In the genomic region with DNA sequence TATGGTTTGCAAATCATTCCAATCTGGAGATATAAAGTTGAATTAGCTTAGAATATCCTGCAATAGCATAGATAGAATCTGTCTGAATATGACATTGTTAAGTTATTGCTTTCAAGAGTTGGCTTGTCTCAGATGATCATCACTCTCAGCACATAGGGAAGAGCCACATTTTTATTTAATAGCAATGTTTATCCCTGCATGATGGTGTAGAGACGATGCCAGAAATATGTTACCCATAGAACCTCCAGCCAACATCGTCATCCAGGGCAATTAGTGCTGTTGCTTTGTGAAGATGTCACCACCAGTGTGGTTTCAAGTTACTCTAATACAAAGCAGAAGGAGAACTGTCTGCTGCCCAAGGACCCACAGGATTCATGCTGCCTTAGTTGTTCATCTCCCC, we compare ENCODE assay signal across 26 mouse cellular contexts.
DNase-seq lines count a peak whose midpoint lies in the region; ATAC-seq and TF ChIP-seq lines count a peak whose summit lies in the region.
"Had no signal": no experiment of that assay in that cellular context is flagged by ENCODE, and none has a peak within 500 bp of the region (broad histone marks: within the 10 kb centered on the region; RNA-seq: fewer than 3 reads in every experiment).

No protein-coding gene starts in this region.

- H3K4me2 ChIP-seq in forebrain, embryonic 14.5 days (ENCODE audit: low read length): no peak overlapping the region
- no peak overlapping the region for H3K4me2 ChIP-seq in forebrain, embryonic 12.5 days
- H3K4me2 ChIP-seq in lung, embryonic 14.5 days: no peak overlapping the region
- H3K4me2 ChIP-seq: heart, embryonic 15.5 days; hindbrain, embryonic 13.5 days; liver, embryonic 13.5 days; midbrain, embryonic 15.5 days had no signal

- no peak for TF ChIP-seq CTCF in lung, embryonic 14.5 days (IDR thresholded peaks at IDR 0.05; ENCODE audit: low read depth)
- TF ChIP-seq CTCF in brain, embryonic 14.5 days (IDR thresholded peaks at IDR 0.05; ENCODE audit: borderline replicate concordance, extremely low read depth, insufficient read depth, insufficient read length): no peak

- no peaks in the 10 kb centered on the region for H3K27me3 ChIP-seq in forebrain, embryonic 14.5 days (replicated peaks; ENCODE audit: control insufficient read depth, insufficient read depth, low read length)
- H3K27me3 ChIP-seq in forebrain, embryonic 12.5 days: no peaks in the 10 kb centered on the region
- no peaks in the 10 kb centered on the region for H3K27me3 ChIP-seq in lung, embryonic 14.5 days (ENCODE audit: insufficient read depth, low read length)
- H3K27me3 ChIP-seq: CH12.LX; heart, embryonic 15.5 days; hindbrain, embryonic 13.5 days; liver, embryonic 13.5 days; midbrain, embryonic 15.5 days; Patski had no signal

- peak; percentile 70 for DNase-seq in forebrain, embryonic 14.5 days (ENCODE audit: low spot score)
- DNase-seq in lung, embryonic 14.5 days: peak; percentile 15
- DNase-seq in lung, postnatal 25 days (ENCODE audit: low spot score): no peak
- peak; percentile 81 for DNase-seq in brain, embryonic 14.5 days (ENCODE audit: low read depth)
- DNase-seq in heart, adult 8-10 months (ENCODE audit: low spot score): no peak
- no peak for DNase-seq in right cerebral cortex, postnatal 10 days (ENCODE audit: low spot score in 2 of 2)
- DNase-seq: adrenal gland, postnatal 10 days; cerebellum, adult 11 months; cerebellum, postnatal 25 days; gastrocnemius, postnatal 10 days; kidney, adult 9 months; kidney, postnatal 14 days; liver, embryonic 13.5 days; lung, adult 18-20 months; lung, postnatal 10 days; spleen, adult 18-20 months; thymus, postnatal 14 days had no signal

- H3K27ac ChIP-seq in forebrain, embryonic 14.5 days (ENCODE audit: low read depth, low read length): no peak overlapping the region
- no peak overlapping the region for H3K27ac ChIP-seq in forebrain, embryonic 12.5 days
- H3K27ac ChIP-seq in lung, embryonic 14.5 days (ENCODE audit: low read depth): no peak overlapping the region
- H3K27ac ChIP-seq: heart, embryonic 10.5 days; heart, embryonic 15.5 days; hindbrain, embryonic 13.5 days; left cerebral cortex, adult 2 months; liver, embryonic 13.5 days; midbrain, embryonic 15.5 days had no signal

- no peaks in the 10 kb centered on the region for H3K36me3 ChIP-seq in forebrain, embryonic 14.5 days (ENCODE audit: control insufficient read depth, insufficient read depth, low read length)
- no peaks in the 10 kb centered on the region for H3K36me3 ChIP-seq in forebrain, embryonic 12.5 days (replicated peaks)
- H3K36me3 ChIP-seq in lung, embryonic 14.5 days (ENCODE audit: insufficient read depth): no peaks in the 10 kb centered on the region
- H3K36me3 ChIP-seq: heart, embryonic 10.5 days; heart, embryonic 15.5 days; hindbrain, embryonic 13.5 days; liver, embryonic 13.5 days; midbrain, embryonic 15.5 days had no signal

- no peaks in the 10 kb centered on the region for H3K4me1 ChIP-seq in forebrain, embryonic 14.5 days (ENCODE audit: control insufficient read depth, insufficient read depth, low read length)
- H3K4me1 ChIP-seq in forebrain, embryonic 12.5 days: peaks cover 3% of the 10 kb centered on the region
- no peaks in the 10 kb centered on the region for H3K4me1 ChIP-seq in lung, embryonic 14.5 days (ENCODE audit: insufficient read depth)
- H3K4me1 ChIP-seq: heart, embryonic 10.5 days; heart, embryonic 15.5 days; liver, embryonic 13.5 days; midbrain, embryonic 15.5 days had no signal

- H3K9me3 ChIP-seq in forebrain, embryonic 14.5 days (replicated peaks; ENCODE audit: control insufficient read depth, low read length): no peaks in the 10 kb centered on the region
- no peaks in the 10 kb centered on the region for H3K9me3 ChIP-seq in forebrain, embryonic 12.5 days
- H3K9me3 ChIP-seq in lung, embryonic 14.5 days (ENCODE audit: low read depth, low read length): no peaks in the 10 kb centered on the region
- H3K9me3 ChIP-seq: heart, embryonic 10.5 days; heart, embryonic 15.5 days; hindbrain, embryonic 13.5 days; liver, embryonic 13.5 days; midbrain, embryonic 15.5 days had no signal

- 66% methylated on average over 2 of the region's 2 CpGs for WGBS in forebrain, embryonic 14.5 days
- 61% methylated on average over 2 of the region's 2 CpGs for WGBS in forebrain, embryonic 12.5 days
- WGBS in lung, embryonic 14.5 days: 49% methylated on average over 2 of the region's 2 CpGs

- TF ChIP-seq POLR2A in brain, embryonic 14.5 days (IDR thresholded peaks at IDR 0.05; ENCODE audit: borderline replicate concordance, extremely low read depth, insufficient read depth, insufficient read length, poor library complexity, severe bottlenecking): no peak

- H3K9ac ChIP-seq in forebrain, embryonic 14.5 days (ENCODE audit: low read length): no peak overlapping the region
- no peak overlapping the region for H3K9ac ChIP-seq in forebrain, embryonic 12.5 days
- H3K9ac ChIP-seq in lung, embryonic 14.5 days: no peak overlapping the region
- H3K9ac ChIP-seq: heart, embryonic 15.5 days; hindbrain, embryonic 13.5 days; liver, embryonic 13.5 days; midbrain, embryonic 15.5 days had no signal

- peak; percentile 69 for ATAC-seq in forebrain, embryonic 14.5 days
- no peak for ATAC-seq in forebrain, embryonic 12.5 days (ENCODE audit: low FRiP score)
- ATAC-seq in lung, embryonic 14.5 days (ENCODE audit: insufficient read depth): no peak
- ATAC-seq: intestine, postnatal 0 days; midbrain, embryonic 15.5 days; Patski had no signal

- no peak overlapping the region for H3K4me3 ChIP-seq in forebrain, embryonic 14.5 days (ENCODE audit: low read depth, low read length)
- no peak overlapping the region for H3K4me3 ChIP-seq in forebrain, embryonic 12.5 days (replicated peaks)
- no peak overlapping the region for H3K4me3 ChIP-seq in lung, embryonic 14.5 days (ENCODE audit: low read depth, low read length)
- H3K4me3 ChIP-seq: heart, embryonic 10.5 days; heart, embryonic 15.5 days; hindbrain, embryonic 13.5 days; left cerebral cortex, adult 2 months; liver, embryonic 13.5 days; midbrain, embryonic 15.5 days had no signal

Comparison
In these comparisons a context has a peak if more than half of its experiments do, and no peak if none do; other contexts are left out.
1. DNase-seq: peak in forebrain, embryonic 14.5 days (single experiment), lung, embryonic 14.5 days (single experiment) and brain, embryonic 14.5 days (single experiment); none in lung, postnatal 25 days (single experiment), heart, adult 8-10 months (single experiment) and right cerebral cortex, postnatal 10 days (0 of 2).